Mouse (Mus musculus) ES-Bruce4 (cell line): ENCODE data around the gene Zfp74. TPM values are rescaled to one million over a fixed set of nuclear protein-coding genes. Genes with fewer than 3 reads are reported as not detected.

Source experiments
- H3K27ac ChIP-seq: 2 replicates; pipeline ENCODE4 v1.5.1; 2012; ENCODE audit warnings: low read length, inconsistent platforms; ENCODE audit not compliant: insufficient read depth
- H3K27me3 ChIP-seq: 2 replicates; pipeline ENCODE4 v1.6.1; 2012; ENCODE audit warnings: mild to moderate bottlenecking, low read length, inconsistent platforms; ENCODE audit not compliant: control insufficient read depth, poor library complexity, insufficient read depth, severe bottlenecking
- H3K36me3 ChIP-seq: 2 replicates; pipeline ENCODE4 v1.6.1; 2012; ENCODE audit warnings: inconsistent platforms, mild to moderate bottlenecking, low read length, moderate library complexity; ENCODE audit not compliant: control insufficient read depth, poor library complexity, insufficient read depth, severe bottlenecking
- H3K4me1 ChIP-seq: one replicate; pipeline ENCODE4 v1.8.1; 2011; ENCODE audit warnings: low read length; ENCODE audit not compliant: control insufficient read depth, insufficient read depth
- H3K4me3 ChIP-seq: 2 replicates; pipeline ENCODE4 v1.5.1; 2011; ENCODE audit warnings: low read depth, mild to moderate bottlenecking, low read length
- H3K9ac ChIP-seq: 2 replicates; pipeline ENCODE4 v1.6.1; 2012; ENCODE audit warnings: low read depth, mild to moderate bottlenecking, inconsistent platforms; ENCODE audit not compliant: poor library complexity, severe bottlenecking
- H3K9me3 ChIP-seq: replicated peaks from 2 replicates; pipeline ENCODE4 v1.6.1; 2012; ENCODE audit warnings: mild to moderate bottlenecking, low read length, inconsistent platforms; ENCODE audit not compliant: control insufficient read depth, poor library complexity, insufficient read depth, severe bottlenecking
- CTCF ChIP-seq: IDR thresholded peaks from one replicate; pipeline ENCODE4 v1.8.1; 2011; ENCODE audit warnings: low read depth, low read length
- EP300 ChIP-seq: IDR thresholded peaks from 2 replicates; pipeline ENCODE4 v1.6.1; 2011; ENCODE audit warnings: low read depth, low read length; ENCODE audit not compliant: insufficient read depth
- POLR2A ChIP-seq: IDR thresholded peaks from one replicate; pipeline ENCODE4 v1.8.1; 2011; ENCODE audit warnings: low read length; ENCODE audit not compliant: insufficient read depth
- polyA plus RNA-seq: library from polyadenylated mRNA; stranded (reverse); fragments of >200 nt; gene quantifications from 2 replicates; pipeline ENCODE4 v1.2.4, GENCODE M21; 2011; ENCODE audit warnings: low read depth; ENCODE audit not compliant: missing spikeins, insufficient read depth, insufficient read length

Zfp74 gene
- polyA plus RNA-seq, 1 experiment, result 19.7 TPM

GRCm38 (mm10) chr7:29942740-29943139 lies 11.1 kb downstream of the Zfp74 start:
- H3K36me3 ChIP-seq, result no peaks in the 10 kb centered on the region
- H3K9ac ChIP-seq, result peak overlapping the region; percentile 73
- H3K9me3 ChIP-seq, result no peaks in the 10 kb centered on the region
- H3K27me3 ChIP-seq, result no peaks in the 10 kb centered on the region
- no peak overlapping the region; the same call in 1 of the 2 replicates for H3K4me3 ChIP-seq
- TF ChIP-seq CTCF, result no peak
- TF ChIP-seq EP300, result peak; percentile 68; the same call in 1 of the 2 replicates
- peaks cover 9% of the 10 kb centered on the region for H3K4me1 ChIP-seq
- H3K27ac ChIP-seq, result peak overlapping the region; percentile 99

GRCm38 (mm10) chr7:29941027-29941426 lies 12.9 kb downstream of the Zfp74 start:
- Histone ChIP-seq H3K36me3 (no peaks in the 10 kb centered on the region; the same call in none of the 2 replicates), H3K27ac (peak overlapping the region; percentile 13; the same call in 1 of the 2 replicates), H3K9ac (peak overlapping the region; percentile 9; the same call in 1 of the 2 replicates), H3K27me3 (no peaks in the 10 kb centered on the region), H3K4me1 (peaks cover 9% of the 10 kb centered on the region), H3K9me3 (no peaks in the 10 kb centered on the region), H3K4me3 (peak overlapping the region; percentile 36)
- no peak for TF ChIP-seq POLR2A
- no peak for TF ChIP-seq CTCF
- TF ChIP-seq EP300, result no peak

- H3K9ac ChIP-seq, result no peak overlapping the region
- H3K4me1 ChIP-seq, result peaks cover 9% of the 10 kb centered on the region
- no peak overlapping the region for H3K27ac ChIP-seq
- no peak overlapping the region for H3K4me3 ChIP-seq
- no peaks in the 10 kb centered on the region for H3K27me3 ChIP-seq
- TF ChIP-seq CTCF (no peak), POLR2A (no peak), EP300 (no peak)
- no peaks in the 10 kb centered on the region for H3K9me3 ChIP-seq
- peaks cover 18% of the 10 kb centered on the region for H3K36me3 ChIP-seq
Measured at GRCm38 (mm10) chr7:29938856-29939255, 15.0 kb downstream of the Zfp74 start.

- no peak overlapping the region for H3K4me3 ChIP-seq
- TF ChIP-seq POLR2A (no peak), CTCF (no peak), EP300 (no peak)
- no peaks in the 10 kb centered on the region for H3K36me3 ChIP-seq
- peaks cover 4% of the 10 kb centered on the region for H3K4me1 ChIP-seq
- no peaks in the 10 kb centered on the region for H3K27me3 ChIP-seq
- no peaks in the 10 kb centered on the region for H3K9me3 ChIP-seq
- H3K27ac ChIP-seq, result no peak overlapping the region
- H3K9ac ChIP-seq, result no peak overlapping the region
Measured at GRCm38 (mm10) chr7:29922780-29923179, 31.1 kb downstream of the Zfp74 start.

- Histone ChIP-seq H3K4me1 (peaks cover 4% of the 10 kb centered on the region), H3K27ac (peak overlapping the region; percentile 54; the same call in 1 of the 2 replicates), H3K36me3 (no peaks in the 10 kb centered on the region; the same call in 1 of the 2 replicates), H3K9me3 (no peaks in the 10 kb centered on the region), H3K9ac (peak overlapping the region; percentile 66), H3K27me3 (no peaks in the 10 kb centered on the region), H3K4me3 (peak overlapping the region; percentile 94)
- no peak for TF ChIP-seq POLR2A
- no peak for TF ChIP-seq EP300
- TF ChIP-seq CTCF, result no peak
Measured at GRCm38 (mm10) chr7:29921439-29922093, 32.3 kb downstream of the Zfp74 start.

- TF ChIP-seq POLR2A, result no peak
- TF ChIP-seq EP300, result no peak
- no peak for TF ChIP-seq CTCF
- H3K9ac ChIP-seq, result no peak overlapping the region
- H3K4me1 ChIP-seq, result peaks cover 4% of the 10 kb centered on the region
- no peaks in the 10 kb centered on the region for H3K27me3 ChIP-seq
- H3K36me3 ChIP-seq, result peaks cover 22% of the 10 kb centered on the region
- no peaks in the 10 kb centered on the region for H3K9me3 ChIP-seq
- H3K27ac ChIP-seq, result peak overlapping the region; percentile 41
- H3K4me3 ChIP-seq, result no peak overlapping the region
Measured at GRCm38 (mm10) chr7:29918062-29918453, 35.8 kb downstream of the Zfp74 start.
